Mouse (Mus musculus) hindbrain, postnatal 0 days (tissue): ENCODE data around the gene Ptger4. TPM values are rescaled to one million over a fixed set of nuclear protein-coding genes. Genes with fewer than 3 reads are reported as not detected.
A peak's percentile ranks its signal among the peaks of the same experiment; 100 is the strongest.

Source experiments
- ATAC-seq: fragments of 200-750 bp; cut with Nextera tagmentation; 2 replicates; pipeline ENCODE4 v1.8.0; 2017; ENCODE audit warnings: mild to moderate bottlenecking, moderate TSS enrichment, moderate library complexity
- DNase-seq: peaks from one replicate; pipeline ENCODE4 v3.0.0-alpha.2; 2015; ENCODE audit warnings: low spot score
- H3K27ac ChIP-seq: fragments of 300-500 bp; sonication (generic); 2 replicates; pipeline ENCODE4 v1.5.1; 2014; ENCODE audit warnings: mild to moderate bottlenecking
- H3K27me3 ChIP-seq: fragments of 300-500 bp; sonication (generic); 2 replicates; pipeline ENCODE4 v1.6.1; 2014; ENCODE audit warnings: low read length, mixed read lengths; ENCODE audit not compliant: insufficient read depth
- H3K36me3 ChIP-seq: fragments of 300-500 bp; sonication (generic); 2 replicates; pipeline ENCODE4 v1.6.1; 2014; ENCODE audit warnings: low read length, mixed read lengths; ENCODE audit not compliant: insufficient read depth
- H3K4me1 ChIP-seq: fragments of 300-500 bp; sonication (generic); 2 replicates; pipeline ENCODE4 v1.6.1; 2014; ENCODE audit warnings: antibody characterized with exemption, low read length, mixed read lengths; ENCODE audit not compliant: insufficient read depth
- H3K4me2 ChIP-seq: fragments of 300-500 bp; sonication (generic); 2 replicates; pipeline ENCODE4 v1.6.1; 2014; ENCODE audit warnings: low read depth, mild to moderate bottlenecking, low read length, moderate library complexity, mixed read lengths
- H3K4me3 ChIP-seq: fragments of 300-500 bp; sonication (generic); 2 replicates; pipeline ENCODE4 v1.5.1; 2014; ENCODE audit warnings: low read length
- H3K9ac ChIP-seq: fragments of 300-500 bp; sonication (generic); replicated peaks from 2 replicates; pipeline ENCODE4 v1.6.1; 2014; ENCODE audit warnings: mild to moderate bottlenecking, low read length, moderate library complexity, mixed read lengths
- H3K9me3 ChIP-seq: fragments of 300-500 bp; sonication (generic); 2 replicates; pipeline ENCODE4 v1.6.1; 2016; ENCODE audit warnings: low read length, mixed read lengths
- CTCF ChIP-seq: IDR thresholded peaks from 2 replicates; pipeline ENCODE4 v1.5.1; 2016; ENCODE audit warnings: antibody characterized with exemption, control low read depth, low read depth
- WGBS: fragments of 180-500 bp; shearing (Covaris S2); extraction: QIAGEN DNeasy Blood & Tissue Kit; methylation state at CpG from one replicate; pipeline ENCODE4 v1.1.7; 2014; 5-methylcytosine and 5-hydroxymethylcytosine counted together
- polyA plus RNA-seq: library from polyadenylated mRNA; unstranded; fragments of >200 nt; fragmentation: Nextera tagmentation; extraction: Ambion mirVana; gene quantifications from 2 replicates; pipeline ENCODE4 v1.2.1, GENCODE M21; 2015
- total RNA-seq: library from RNA; depleted of rRNA; stranded (reverse); fragments of >200 nt; gene quantifications from 2 replicates; pipeline ENCODE4 v1.2.3, GENCODE M21; 2014

Gene Ptger4
- total and polyA plus RNA-seq, 2 experiments from 2014 or later, result 3.0 to 4.7 TPM

GRCm38 (mm10) chr15:5193833-5194232 is 50.2 kb downstream of the Ptger4 start:
- ATAC-seq, result 0 out of 2 replicates have a peak, but pooled peaks have one; percentile 24
- Histone ChIP-seq H3K4me1 (0 out of 2 replicates have a peak, but pooled peaks cover 3% of the 10 kb centered on the region), H3K27me3 (no peaks in the 10 kb centered on the region), H3K9me3 (no peaks in the 10 kb centered on the region), H3K9ac (no peak overlapping the region), H3K27ac (no peak overlapping the region), H3K4me3 (no peak overlapping the region), H3K36me3 (no peaks in the 10 kb centered on the region), H3K4me2 (no peak overlapping the region)
- 81% methylated on average over 3 of the region's 3 CpGs for WGBS
- TF ChIP-seq CTCF, result peak; percentile 70
- DNase-seq, result peak; percentile 69

GRCm38 (mm10) chr15:5189504-5190093 is 54.4 kb downstream of the Ptger4 start:
- DNase-seq (peak; percentile 24), ATAC-seq (no peak)
- Histone ChIP-seq H3K9ac (no peak overlapping the region), H3K9me3 (no peaks in the 10 kb centered on the region), H3K4me3 (no peak overlapping the region), H3K27ac (peak overlapping the region; percentile 32; the same call in 1 of the 2 replicates), H3K27me3 (no peaks in the 10 kb centered on the region), H3K36me3 (no peaks in the 10 kb centered on the region), H3K4me2 (no peak overlapping the region), H3K4me1 (peaks cover 8% of the 10 kb centered on the region; the same call in 1 of the 2 replicates)
- TF ChIP-seq CTCF, result peak; percentile 49
- WGBS, result 55% methylated on average over 10 of the region's 10 CpGs

GRCm38 (mm10) chr15:5188029-5188428 is 56.0 kb downstream of the Ptger4 start:
- ATAC-seq (no peak), DNase-seq (no peak)
- Histone ChIP-seq H3K9me3 (no peaks in the 10 kb centered on the region), H3K27ac (no peak overlapping the region), H3K9ac (no peak overlapping the region), H3K4me3 (no peak overlapping the region), H3K27me3 (no peaks in the 10 kb centered on the region), H3K4me2 (no peak overlapping the region), H3K4me1 (peaks cover 8% of the 10 kb centered on the region; the same call in 1 of the 2 replicates), H3K36me3 (no peaks in the 10 kb centered on the region)
- TF ChIP-seq CTCF, result no peak
- WGBS, result 94% methylated on average over 1 of the region's 1 CpGs

- H3K4me1 ChIP-seq, result peaks cover 8% of the 10 kb centered on the region; the same call in 1 of the 2 replicates
- DNase-seq (no peak), ATAC-seq (no peak)
- TF ChIP-seq CTCF, result no peak
- H3K27me3 ChIP-seq, result no peaks in the 10 kb centered on the region
- WGBS, result 58% methylated on average over 4 of the region's 4 CpGs
- no peaks in the 10 kb centered on the region for H3K36me3 ChIP-seq
- H3K9me3 ChIP-seq, result no peaks in the 10 kb centered on the region
- H3K9ac ChIP-seq, result no peak overlapping the region
- H3K4me2 ChIP-seq, result no peak overlapping the region
- no peak overlapping the region for H3K4me3 ChIP-seq
- no peak overlapping the region for H3K27ac ChIP-seq
Measured at GRCm38 (mm10) chr15:5187116-5187515, 56.9 kb downstream of the Ptger4 start.

- H3K27me3 ChIP-seq, result no peaks in the 10 kb centered on the region
- no peak for TF ChIP-seq CTCF
- peak overlapping the region; percentile 82 for H3K9ac ChIP-seq
- H3K36me3 ChIP-seq, result no peaks in the 10 kb centered on the region
- H3K27ac ChIP-seq, result peak overlapping the region; percentile 89
- ATAC-seq, result no peak
- H3K9me3 ChIP-seq, result no peaks in the 10 kb centered on the region
- peaks cover 8% of the 10 kb centered on the region; the same call in 1 of the 2 replicates for H3K4me1 ChIP-seq
- WGBS, result 32% methylated on average over 10 of the region's 10 CpGs
- DNase-seq, result no peak
- H3K4me2 ChIP-seq, result peak overlapping the region; percentile 88
- peak overlapping the region; percentile 95 for H3K4me3 ChIP-seq
Measured at GRCm38 (mm10) chr15:5186293-5186675, 57.7 kb downstream of the Ptger4 start.

- no peaks in the 10 kb centered on the region for H3K9me3 ChIP-seq
- no peaks in the 10 kb centered on the region for H3K36me3 ChIP-seq
- ATAC-seq, result peak; percentile 89
- peak within 1 kb of the TSS; percentile 89 for H3K27ac ChIP-seq
- peak; percentile 89 for DNase-seq
- peak within 1 kb of the TSS; percentile 82 for H3K9ac ChIP-seq
- peak within 1 kb of the TSS; percentile 88 for H3K4me2 ChIP-seq
- peak; percentile 64 for TF ChIP-seq CTCF
- peak within 1 kb of the TSS; percentile 95 for H3K4me3 ChIP-seq
- WGBS, result under 1% methylated on average over 55 of the region's 55 CpGs
- H3K4me1 ChIP-seq, result peaks cover 8% of the 10 kb centered on the region; the same call in 1 of the 2 replicates
- no peaks in the 10 kb centered on the region for H3K27me3 ChIP-seq
Measured at GRCm38 (mm10) chr15:5185366-5186292, 58.4 kb downstream of the Ptger4 start, which contains the start of gene Ttc33. Ttc33 (plus strand) TSS chr15:5185525.
